Mouse (Mus musculus) lung, adult 2 months (tissue): ENCODE measurements around the gene Ubap2.

Source experiments
- CTCF ChIP-seq: fragments of 200-500 bp; IDR thresholded peaks from 2 replicates; pipeline ENCODE4 v1.5.1; 2011; ENCODE audit warnings: mild to moderate bottlenecking, low read length, control low read depth; ENCODE audit not compliant: insufficient read depth
- POLR2A ChIP-seq: fragments of 200-500 bp; IDR thresholded peaks from 2 replicates; pipeline ENCODE4 v1.6.1; 2011; ENCODE audit warnings: low read depth, mild to moderate bottlenecking, control low read depth, low read length, borderline replicate concordance; ENCODE audit errors: extremely low read depth

DNA sequence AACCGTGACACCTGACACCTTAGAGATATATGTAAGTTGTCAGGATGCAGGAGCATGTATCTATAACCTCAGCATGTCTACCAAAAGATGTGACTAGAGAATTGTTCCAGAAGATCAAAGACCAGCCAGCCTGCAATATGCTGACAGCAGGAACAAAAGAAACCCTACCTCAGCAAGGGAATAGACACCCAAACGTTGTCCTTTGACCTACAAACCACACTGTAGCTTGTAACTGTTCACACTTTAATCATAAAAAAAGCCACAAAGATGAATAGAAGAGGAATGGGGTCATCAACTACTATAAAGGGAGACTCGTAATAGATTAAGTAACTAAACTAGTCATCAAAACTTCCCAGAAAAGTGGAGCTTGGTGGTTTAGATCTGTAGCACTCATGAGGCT is 34.0 kb downstream of the Ubap2 start:
- TF ChIP-seq POLR2A (no peak), CTCF (no peak)
